Mouse (Mus musculus) adrenal gland, postnatal 4 days (tissue): ENCODE results near the gene Psenen. TPM values are rescaled to one million over a fixed set of nuclear protein-coding genes. Genes with fewer than 3 reads are reported as not detected.

Experiments
- DNase-seq, 2 experiments: peaks; one replicate each; pipeline ENCODE4 v3.0.0; 2021 to 2022; ENCODE audit warnings: low spot score in 2 of 2, mixed read lengths in 2 of 2
- microRNA-seq: library from miRNA; unstranded; fragments of <30 nt; microRNA quantifications from one replicate; pipeline ENCODE4 v1.2.0, GENCODE M21; 2021
- total RNA-seq, 2 experiments: library from RNA; stranded (reverse); gene quantifications; 2 replicates each; pipeline ENCODE4 v1.2.3; 2021

Gene Psenen
- total RNA-seq, 2 experiments from 2014 or later, result 125 to 131 TPM

- no peak for DNase-seq
Observed at GRCm38 (mm10) chr7:30520856-30521255, 42.6 kb downstream of the Psenen start.

- DNase-seq, result no peak
Observed at GRCm38 (mm10) chr7:30520396-30520795, 43.0 kb downstream of the Psenen start.

- DNase-seq, result no peak
Observed at GRCm38 (mm10) chr7:30518325-30518724, 45.1 kb downstream of the Psenen start.

GRCm38 (mm10) chr7:30515003-30515760 lies 48.2 kb downstream of the Psenen start:
- no peak for DNase-seq

Small RNA genes lying within 50 kb of the gene (microRNA-seq; reads per million reads assigned to microRNA genes)
- gene Gm38670, result 2.1 reads per million
- 0.79 reads per million for gene Mir3569

Other genes with a start within 250 kb of the Psenen start
- 10 to 100 TPM; 40.1 to 60.6 TPM for gene Syne4, start 248.8 kb downstream of the Psenen start, total RNA-seq
- gene E130208F15Rik, start 241.9 kb downstream of the Psenen start, total RNA-seq, result 1 to 10 TPM; 1.4 to 1.7 TPM
- gene Sdhaf1, start 239.7 kb downstream of the Psenen start, total RNA-seq, result 10 to 100 TPM; 12.4 to 15.0 TPM
- 10 to 100 TPM; 18.7 to 19.5 TPM for gene Lrfn3, start 200.9 kb downstream of the Psenen start, total RNA-seq
- 10 to 100 TPM; 26.6 to 40.2 TPM for gene Tyrobp, start 149.9 kb downstream of the Psenen start, total RNA-seq
- gene Hcst, start 143.8 kb downstream of the Psenen start, total RNA-seq, result 1 to 10 TPM; 1.6 to 2.2 TPM
- gene Nfkbid, start 141.9 kb downstream of the Psenen start, total RNA-seq, result 1 to 10 TPM; 2.1 to 2.3 TPM
- 10 to 100 TPM; 49.5 to 59.1 TPM for gene Aplp1, start 118.1 kb downstream of the Psenen start, total RNA-seq
- 1 to 10 TPM in 1 of 2 experiments, under 1 TPM in 1; 0.14 to 1.3 TPM for gene Kirrel2, start 105.9 kb downstream of the Psenen start, total RNA-seq
- 1 to 10 TPM in 1 of 2 experiments, under 1 TPM in 1; 0.08 to 7.1 TPM for gene Nphs1, start 105.3 kb downstream of the Psenen start, total RNA-seq
- gene Prodh2, start 70.0 kb downstream of the Psenen start, total RNA-seq, result 10 to 100 TPM; 11.6 to 24.9 TPM
- 10 to 100 TPM; 19.3 to 22.9 TPM for gene Arhgap33, start 28.6 kb downstream of the Psenen start, total RNA-seq
- gene Hspb6, start 11.4 kb downstream of the Psenen start, total RNA-seq, result 10 to 100 TPM; 36.3 to 45.7 TPM
- gene Proser3, start 11.3 kb downstream of the Psenen start, total RNA-seq, result 10 to 100 TPM; 12.9 to 16.3 TPM
- gene Lin37, start 3.8 kb downstream of the Psenen start, total RNA-seq, result 10 to 100 TPM; 67.7 to 78.0 TPM
- 10 to 100 TPM; 70.4 to 75.2 TPM for gene U2af1l4, start 326 bp downstream of the Psenen start, total RNA-seq
- gene Gm49396, start 283 bp downstream of the Psenen start, total RNA-seq, result 1 to 10 TPM; 7.6 to 8.7 TPM
- gene Igflr1, start 1.8 kb upstream of the Psenen start, total RNA-seq, result 1 to 10 TPM; 4.5 to 5.2 TPM
- gene Kmt2b, start 25.1 kb upstream of the Psenen start, total RNA-seq, result 10 to 100 TPM; 71.4 to 84.4 TPM
- under 1 TPM in 1 of 2 experiments, not detected in 1; 0.65 TPM for gene Zbtb32, start 35.3 kb upstream of the Psenen start, total RNA-seq
- gene Upk1a, start 49.2 kb upstream of the Psenen start, total RNA-seq, result 1 to 10 TPM in 1 of 2 experiments, under 1 TPM in 1; 0.93 to 1.2 TPM
- gene Cox6b1, start 62.5 kb upstream of the Psenen start, total RNA-seq, result 100 to 1,000 TPM; 750 to 830 TPM
- gene Etv2, start 72.2 kb upstream of the Psenen start, total RNA-seq, result not detected
- 10 to 100 TPM; 89.2 to 89.5 TPM for gene Rbm42, start 86.7 kb upstream of the Psenen start, total RNA-seq
- 10 to 100 TPM; 20.8 to 22.9 TPM for gene Haus5, start 101.4 kb upstream of the Psenen start, total RNA-seq
- gene Pmis2, start 108.0 kb upstream of the Psenen start, total RNA-seq, result not detected
- 1 to 10 TPM; 3.8 to 5.2 TPM for gene 2200002J24Rik, start 135.3 kb upstream of the Psenen start, total RNA-seq
- 1 to 10 TPM; 2.8 to 3.6 TPM for gene Atp4a, start 148.6 kb upstream of the Psenen start, total RNA-seq
- gene Tmem147, start 165.9 kb upstream of the Psenen start, total RNA-seq, result 100 to 1,000 TPM; 170 to 181 TPM
- not detected for gene Gapdhs, start 180.1 kb upstream of the Psenen start, total RNA-seq
- gene Sbsn, start 187.8 kb upstream of the Psenen start, total RNA-seq, result 10 to 100 TPM; 32.1 to 36.8 TPM
- 1 to 10 TPM; 3.2 to 4.2 TPM for gene Dmkn, start 200.1 kb upstream of the Psenen start, total RNA-seq
- gene Krtdap, start 224.3 kb upstream of the Psenen start, total RNA-seq, result 1 to 10 TPM; 1.9 to 3.1 TPM